ENCODE assay signal across 9 mouse cellular contexts in genomic region chr13:97776702-97777101, GRCm38 (mm10). TPM values are rescaled to one million over a fixed set of nuclear protein-coding genes. Genes with fewer than 3 reads are reported as not detected.
DNase-seq lines count a peak whose midpoint lies in the region; ATAC-seq and TF ChIP-seq lines count a peak whose summit lies in the region.
"Had no signal": no experiment of that assay in that cellular context is flagged by ENCODE, and none has a peak within 500 bp of the region (broad histone marks: within the 10 kb centered on the region; RNA-seq: fewer than 3 reads in every experiment).

No protein-coding gene starts in this region.

- WGBS in stomach, embryonic 14.5 days = 52% methylated on average over 3 of the region's 3 CpGs
- 62% methylated on average over 3 of the region's 3 CpGs for WGBS in stomach, postnatal 0 days

- no peak overlapping the region for H3K9ac ChIP-seq in stomach, embryonic 14.5 days (replicated peaks; ENCODE audit: low read depth, low read length)
- H3K9ac ChIP-seq in stomach, postnatal 0 days (ENCODE audit: low read length) = no peak overlapping the region

- TF ChIP-seq CTCF in stomach, postnatal 0 days (IDR thresholded peaks at IDR 0.05; ENCODE audit: low read depth) = no peak

- H3K27ac ChIP-seq in stomach, embryonic 14.5 days (ENCODE audit: low read length) = 0 out of 2 replicates have a peak overlapping the region, but pooled peaks have one; percentile 1
- no peak overlapping the region for H3K27ac ChIP-seq in stomach, postnatal 0 days (replicated peaks)

- H3K27me3 ChIP-seq in stomach, embryonic 14.5 days (ENCODE audit: control insufficient read depth, insufficient read depth, low read length) = no peaks in the 10 kb centered on the region
- no peaks in the 10 kb centered on the region for H3K27me3 ChIP-seq in stomach, postnatal 0 days (ENCODE audit: control insufficient read depth, insufficient read depth, low read length)
- H3K27me3 ChIP-seq: CH12.LX had no signal

- H3K4me2 ChIP-seq in stomach, embryonic 14.5 days (replicated peaks; ENCODE audit: low read depth, low read length) = no peak overlapping the region
- no peak overlapping the region for H3K4me2 ChIP-seq in stomach, postnatal 0 days (replicated peaks; ENCODE audit: low read depth)

- H3K9me3 ChIP-seq in stomach, embryonic 14.5 days (ENCODE audit: control insufficient read depth, low read depth, low read length) = 0 out of 2 replicates have a peak, but pooled peaks cover 3% of the 10 kb centered on the region
- H3K9me3 ChIP-seq in stomach, postnatal 0 days (ENCODE audit: control insufficient read depth, low read length) = no peaks in the 10 kb centered on the region

- no peak overlapping the region for H3K4me3 ChIP-seq in stomach, embryonic 14.5 days (ENCODE audit: low read depth, low read length)
- no peak overlapping the region for H3K4me3 ChIP-seq in stomach, postnatal 0 days (ENCODE audit: low read depth, low read length)

- TF ChIP-seq EP300 in stomach, postnatal 0 days (optimal IDR thresholded peaks at IDR 0.05) = no peak

- peaks cover 21% of the 10 kb centered on the region; the same call in 1 of the 2 replicates for H3K4me1 ChIP-seq in stomach, embryonic 14.5 days (ENCODE audit: control insufficient read depth, insufficient read depth, low read length)
- H3K4me1 ChIP-seq in stomach, postnatal 0 days (replicated peaks; ENCODE audit: control insufficient read depth, insufficient read depth) = no peaks in the 10 kb centered on the region

- H3K36me3 ChIP-seq in stomach, embryonic 14.5 days (ENCODE audit: control insufficient read depth, insufficient read depth, low read length) = no peaks in the 10 kb centered on the region
- H3K36me3 ChIP-seq in stomach, postnatal 0 days (ENCODE audit: control insufficient read depth, insufficient read depth, low read length) = no peaks in the 10 kb centered on the region

- ATAC-seq in stomach, embryonic 14.5 days (ENCODE audit: insufficient number of reproducible peaks, insufficient read depth, low FRiP score, low read depth) = no peak
- no peak for ATAC-seq in stomach, postnatal 0 days (ENCODE audit: low FRiP score, low TSS enrichment)
- ATAC-seq in frontal cortex, adult (ENCODE audit: low TSS enrichment) = no peak

- DNase-seq in cerebellum, postnatal 14 days = peak; percentile 35 to 58
- DNase-seq in cerebellum, adult 8-10 months = no peak
- no peak for DNase-seq in stomach, postnatal 0 days (ENCODE audit: low spot score)
- peak; percentile 74 to 76 for DNase-seq in kidney, postnatal 36 days
- DNase-seq in right cerebral cortex, postnatal 4 days = peak; percentile 30
- no peak for DNase-seq in spleen, adult 12 weeks (ENCODE audit: low spot score)

RNA-seq across cellular contexts. Expression of gene Gm10260, which starts 16.3 kb away (rescaled TPM):
- 3.6 and 4.7 TPM in 2 replicates for polyA plus RNA-seq in stomach, embryonic 14.5 days (2014; fragmentation: Nextera tagmentation; extraction: Ambion mirVana)
- 4.2 and 8.9 TPM in 2 replicates for polyA plus RNA-seq in stomach, postnatal 0 days (2015; fragmentation: Nextera tagmentation; extraction: Ambion mirVana)

Comparison
In these comparisons a context has a peak if more than half of its experiments do, and no peak if none do; other contexts are left out.
1. DNase-seq: peak in cerebellum, postnatal 14 days (2 of 2), kidney, postnatal 36 days (2 of 2) and right cerebral cortex, postnatal 4 days (single experiment); none in cerebellum, adult 8-10 months (single experiment), stomach, postnatal 0 days (single experiment) and spleen, adult 12 weeks (single experiment).